Mouse (Mus musculus) intestine, postnatal 0 days (tissue): Measurements from ENCODE around the gene Myd88. TPM values are rescaled to one million over a fixed set of nuclear protein-coding genes. Genes with fewer than 3 reads are reported as not detected.
A peak's percentile ranks its signal among the peaks of the same experiment; 100 is the strongest.

Source experiments
- ATAC-seq: fragments of 200-750 bp; cut with Nextera tagmentation; 2 replicates; pipeline ENCODE4 v1.8.0; 2017; ENCODE audit warnings: mild to moderate bottlenecking, moderate TSS enrichment, moderate library complexity
- H3K27ac ChIP-seq: fragments of 300-500 bp; sonication (generic); 2 replicates; pipeline ENCODE4 v1.5.1; 2014; ENCODE audit warnings: mild to moderate bottlenecking, low read depth, low read length, moderate library complexity
- H3K27me3 ChIP-seq: fragments of 300-500 bp; sonication (generic); replicated peaks from 2 replicates; pipeline ENCODE4 v1.6.1; 2014; ENCODE audit warnings: low read length, mixed read lengths; ENCODE audit not compliant: control insufficient read depth, insufficient read depth
- H3K36me3 ChIP-seq: fragments of 300-500 bp; sonication (generic); 2 replicates; pipeline ENCODE4 v1.6.1; 2014; ENCODE audit warnings: mild to moderate bottlenecking, moderate library complexity; ENCODE audit not compliant: control insufficient read depth, insufficient read depth
- H3K4me1 ChIP-seq: fragments of 300-500 bp; sonication (generic); replicated peaks from 2 replicates; pipeline ENCODE4 v1.6.1; 2014; ENCODE audit warnings: antibody characterized with exemption, low read length, mixed read lengths; ENCODE audit not compliant: control insufficient read depth, insufficient read depth
- H3K4me2 ChIP-seq: fragments of 300-500 bp; sonication (generic); replicated peaks from 2 replicates; pipeline ENCODE4 v1.6.1; 2014; ENCODE audit warnings: low read depth, mild to moderate bottlenecking, moderate library complexity
- H3K4me3 ChIP-seq: fragments of 300-500 bp; sonication (generic); 2 replicates; pipeline ENCODE4 v1.5.1; 2014; ENCODE audit warnings: low read depth, low read length
- H3K9ac ChIP-seq: fragments of 300-500 bp; sonication (generic); 2 replicates; pipeline ENCODE4 v1.6.1; 2014; ENCODE audit warnings: mild to moderate bottlenecking, low read depth, low read length
- H3K9me3 ChIP-seq: fragments of 300-500 bp; sonication (generic); 2 replicates; pipeline ENCODE4 v1.6.1; 2016; ENCODE audit warnings: mixed run types; ENCODE audit not compliant: control insufficient read depth
- CTCF ChIP-seq: sonication (generic); IDR thresholded peaks from 2 replicates; pipeline ENCODE4 v1.5.1; 2016; ENCODE audit warnings: low read depth, mild to moderate bottlenecking, control low read depth, antibody characterized with exemption, moderate library complexity
- WGBS: fragments of 180-500 bp; shearing (Covaris S2); extraction: QIAGEN DNeasy Blood & Tissue Kit; methylation state at CpG from one replicate; pipeline ENCODE4 v1.1.7; 2014; 5-methylcytosine and 5-hydroxymethylcytosine counted together
- polyA plus RNA-seq: library from polyadenylated mRNA; unstranded; fragments of >200 nt; fragmentation: Nextera tagmentation; extraction: Ambion mirVana; gene quantifications from 2 replicates; pipeline ENCODE4 v1.2.1, GENCODE M21; 2015

Myd88 gene
- polyA plus RNA-seq, 1 experiment from 2014 or later: 30.9 TPM

DNA sequence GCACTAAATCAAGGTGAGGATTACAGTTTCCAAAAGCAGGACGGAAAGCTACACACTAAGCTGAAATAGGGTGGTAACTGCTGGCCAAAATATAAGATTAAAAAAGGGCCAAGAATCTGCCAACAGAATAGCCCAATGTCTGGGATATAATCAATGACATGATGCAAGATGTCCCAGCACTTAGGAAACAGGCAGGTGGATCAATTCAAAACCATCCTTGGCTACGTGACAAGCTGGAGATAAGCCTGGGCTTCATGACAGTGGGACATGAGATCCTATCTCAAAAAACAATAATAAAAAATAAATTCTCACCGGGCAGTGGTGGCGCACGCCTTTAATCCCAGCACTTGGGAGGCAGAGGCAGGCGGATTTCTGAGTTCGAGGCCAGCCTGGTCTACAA is 35.3 kb downstream of the Myd88 start:
- WGBS: 88% methylated on average over 7 of the region's 7 CpGs
- H3K27me3 ChIP-seq: no peaks in the 10 kb centered on the region
- H3K9me3 ChIP-seq: no peaks in the 10 kb centered on the region
- H3K36me3 ChIP-seq: peaks cover 12% of the 10 kb centered on the region; the same call in 1 of the 2 replicates
- no peak for ATAC-seq
- no peak overlapping the region for H3K4me2 ChIP-seq
- H3K4me1 ChIP-seq: no peaks in the 10 kb centered on the region
- TF ChIP-seq CTCF: no peak
- no peak overlapping the region for H3K27ac ChIP-seq
- no peak overlapping the region for H3K4me3 ChIP-seq
- H3K9ac ChIP-seq: no peak overlapping the region

DNA sequence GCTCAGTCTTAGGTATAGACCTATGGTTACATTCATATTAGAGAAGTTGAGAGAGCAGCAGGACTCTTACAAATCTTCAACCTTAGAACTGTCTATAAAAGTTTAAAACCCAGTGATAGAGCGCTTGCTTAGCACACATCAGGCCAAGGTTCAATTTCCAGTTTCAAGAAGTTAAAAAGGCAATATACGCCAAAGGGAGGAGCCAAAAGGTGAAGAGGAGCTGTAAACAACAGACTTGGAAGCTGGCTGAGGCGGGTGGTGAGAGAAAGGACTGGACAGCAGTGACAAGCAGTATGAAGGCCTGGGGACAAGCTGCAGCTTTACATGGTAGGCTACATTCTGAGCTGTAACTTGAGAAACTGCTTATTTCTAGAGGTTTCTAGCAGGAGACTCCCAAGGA is 42.6 kb downstream of the Myd88 start:
- no peaks in the 10 kb centered on the region for H3K9me3 ChIP-seq
- H3K9ac ChIP-seq: no peak overlapping the region
- H3K4me1 ChIP-seq: no peaks in the 10 kb centered on the region
- H3K36me3 ChIP-seq: peaks cover 12% of the 10 kb centered on the region
- peak overlapping the region; percentile 27; the same call in 1 of the 2 replicates for H3K4me2 ChIP-seq
- peak overlapping the region; percentile 54; the same call in 1 of the 2 replicates for H3K27ac ChIP-seq
- no peak overlapping the region for H3K4me3 ChIP-seq
- 40% methylated on average over 3 of the region's 3 CpGs for WGBS
- no peak for TF ChIP-seq CTCF
- H3K27me3 ChIP-seq: no peaks in the 10 kb centered on the region
- ATAC-seq: peak; percentile 53; the same call in 1 of the 2 replicates

- H3K4me1 ChIP-seq: no peaks in the 10 kb centered on the region
- ATAC-seq: no peak
- H3K9ac ChIP-seq: no peak overlapping the region
- H3K27ac ChIP-seq: no peak overlapping the region
- no peak overlapping the region for H3K4me2 ChIP-seq
- TF ChIP-seq CTCF: no peak
- no peaks in the 10 kb centered on the region for H3K9me3 ChIP-seq
- H3K4me3 ChIP-seq: no peak overlapping the region
- WGBS: 73% methylated on average over 6 of the region's 6 CpGs
- H3K27me3 ChIP-seq: no peaks in the 10 kb centered on the region
- peaks cover 6% of the 10 kb centered on the region for H3K36me3 ChIP-seq
Observed at GRCm38 (mm10) chr9:119297696-119298095, 43.5 kb downstream of the Myd88 start.

GRCm38 (mm10) chr9:119290791-119291190 is 50.4 kb downstream of the Myd88 start:
- no peak for ATAC-seq
- Histone ChIP-seq H3K27me3 (no peaks in the 10 kb centered on the region), H3K9ac (no peak overlapping the region), H3K4me3 (no peak overlapping the region), H3K4me2 (no peak overlapping the region), H3K36me3 (peaks cover 15% of the 10 kb centered on the region; the same call in 1 of the 2 replicates), H3K9me3 (no peaks in the 10 kb centered on the region), H3K4me1 (no peaks in the 10 kb centered on the region), H3K27ac (no peak overlapping the region)
- TF ChIP-seq CTCF: no peak
- WGBS: 92% methylated on average over 3 of the region's 3 CpGs

Other genes starting within 250 kb of the Myd88 start
- gene Plcd1, start 247.9 kb downstream of the Myd88 start, polyA plus RNA-seq: 6.3 and 6.5 TPM in 2 replicates
- gene Dlec1, start 238.9 kb downstream of the Myd88 start, polyA plus RNA-seq: 0.05 and 0.07 TPM in 2 replicates
- 16.4 and 17.5 TPM in 2 replicates for gene Acaa1b, start 184.3 kb downstream of the Myd88 start, polyA plus RNA-seq
- not detected in 2 replicates for gene Gm47289, start 182.2 kb downstream of the Myd88 start, polyA plus RNA-seq
- gene Slc22a13, start 132.3 kb downstream of the Myd88 start, polyA plus RNA-seq: 0.10 TPM in 1 of 2 replicates, not detected in the other
- gene Oxsr1, start 19.0 kb downstream of the Myd88 start, polyA plus RNA-seq: 7.9 and 8.7 TPM in 2 replicates
- 90.5 and 97.0 TPM in 2 replicates for gene Acaa1a, start 1.7 kb downstream of the Myd88 start, polyA plus RNA-seq
- 10.8 and 11.7 TPM in 2 replicates for gene Xylb, start 16.0 kb upstream of the Myd88 start, polyA plus RNA-seq
- gene Slc22a14, start 24.1 kb upstream of the Myd88 start, polyA plus RNA-seq: 0.12 TPM in 1 of 2 replicates, not detected in the other
- gene Acvr2b, start 60.7 kb upstream of the Myd88 start, polyA plus RNA-seq: 5.4 and 5.8 TPM in 2 replicates
- gene Exog, start 103.5 kb upstream of the Myd88 start, polyA plus RNA-seq: 4.4 and 4.6 TPM in 2 replicates
- 0.30 and 0.34 TPM in 2 replicates for gene Scn5a, start 237.6 kb upstream of the Myd88 start, polyA plus RNA-seq